Mouse (Mus musculus): ENCODE data around the gene Tmem223. TPM values are rescaled to one million over a fixed set of nuclear protein-coding genes. Genes with fewer than 3 reads are reported as not detected.
"Not testable (repeated sequence)": the region's sequence is repeated elsewhere in the genome, so short reads cannot be mapped to it uniquely, and the experiment has no call there.

Tmem223 gene
- polyA plus RNA-seq, 1 experiment from 2014 or later: 117 TPM

GRCm38 (mm10) chr19:8723574-8724346, 47.0 kb upstream of the Tmem223 start:
- Histone ChIP-seq H3K4me1 (replicated peaks; ENCODE audit: control insufficient read depth, insufficient read depth) (no peaks in the 10 kb centered on the region), H3K4me3 (ENCODE audit: low read depth, low read length) (peak overlapping the region; percentile 66), H3K9me3 (ENCODE audit: control insufficient read depth, low read length) (no peaks in the 10 kb centered on the region), H3K9ac (ENCODE audit: low read length) (peak overlapping the region; percentile 89), H3K27me3 (ENCODE audit: control insufficient read depth, insufficient read depth, low read length) (no peaks in the 10 kb centered on the region), H3K4me2 (replicated peaks; ENCODE audit: low read depth) (peak overlapping the region; percentile 54), H3K27ac (replicated peaks) (peak overlapping the region; percentile 85), H3K36me3 (ENCODE audit: control insufficient read depth, insufficient read depth, low read length) (peaks cover 6% of the 10 kb centered on the region; the same call in 1 of the 2 replicates)
- TF ChIP-seq EP300 (optimal IDR thresholded peaks at IDR 0.05) (peak; percentile 80), CTCF (IDR thresholded peaks at IDR 0.05; ENCODE audit: low read depth) (no peak)
- WGBS: under 1% methylated on average over 20 of the region's 20 CpGs
- ATAC-seq (ENCODE audit: low FRiP score, low TSS enrichment): no peak
- DNase-seq (ENCODE audit: low spot score): peak; percentile 31

- ATAC-seq (ENCODE audit: low FRiP score, low TSS enrichment): no peak
- H3K4me2 ChIP-seq (replicated peaks; ENCODE audit: low read depth): peak overlapping the region; percentile 54
- no peak for TF ChIP-seq EP300 (optimal IDR thresholded peaks at IDR 0.05)
- TF ChIP-seq CTCF (IDR thresholded peaks at IDR 0.05; ENCODE audit: low read depth): no peak
- 4% methylated on average over 2 of the region's 2 CpGs for WGBS
- H3K36me3 ChIP-seq (ENCODE audit: control insufficient read depth, insufficient read depth, low read length): peaks cover 6% of the 10 kb centered on the region; the same call in 1 of the 2 replicates
- H3K4me1 ChIP-seq (replicated peaks; ENCODE audit: control insufficient read depth, insufficient read depth): no peaks in the 10 kb centered on the region
- no peak for DNase-seq (ENCODE audit: low spot score)
- no peaks in the 10 kb centered on the region for H3K27me3 ChIP-seq (ENCODE audit: control insufficient read depth, insufficient read depth, low read length)
- H3K27ac ChIP-seq (replicated peaks): no peak overlapping the region
- H3K9me3 ChIP-seq (ENCODE audit: control insufficient read depth, low read length): no peaks in the 10 kb centered on the region
- peak overlapping the region; percentile 66 for H3K4me3 ChIP-seq (ENCODE audit: low read depth, low read length)
- H3K9ac ChIP-seq (ENCODE audit: low read length): peak overlapping the region; percentile 89
Observed at GRCm38 (mm10) chr19:8724392-8724791, 46.4 kb upstream of the Tmem223 start.

DNA sequence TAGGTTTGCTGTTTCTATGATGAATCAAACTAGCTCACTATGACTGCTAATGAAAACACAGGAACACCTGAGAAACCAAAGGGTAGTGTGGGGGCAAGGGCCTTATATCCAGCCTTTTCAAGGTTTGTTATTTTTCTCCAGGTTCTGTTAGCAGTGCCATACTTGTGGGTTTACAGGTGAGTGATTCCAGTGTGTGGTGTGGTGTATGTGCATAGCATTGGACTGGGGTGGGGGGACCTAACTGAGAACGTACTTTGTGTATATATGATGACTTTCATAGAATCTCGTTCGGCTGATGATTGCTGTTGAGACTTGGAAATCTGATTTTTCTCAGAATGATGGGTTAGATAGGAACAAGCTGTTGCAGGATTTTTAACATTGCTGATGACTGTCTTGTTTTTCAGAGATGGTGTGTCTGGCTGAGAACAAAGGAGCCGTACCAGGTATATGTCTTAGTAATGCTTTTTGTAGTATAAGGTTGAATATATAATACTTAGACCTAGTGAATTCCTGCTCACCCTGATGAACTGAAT, 45.6 kb upstream of the Tmem223 start:
- ATAC-seq (ENCODE audit: low FRiP score, low TSS enrichment) (no peak), DNase-seq (ENCODE audit: low spot score) (no peak)
- peak overlapping the region; percentile 66; the same call in 1 of the 2 replicates for H3K4me3 ChIP-seq (ENCODE audit: low read depth, low read length)
- no peaks in the 10 kb centered on the region for H3K9me3 ChIP-seq (ENCODE audit: control insufficient read depth, low read length)
- H3K27ac ChIP-seq (replicated peaks): no peak overlapping the region
- peaks cover 6% of the 10 kb centered on the region; the same call in 1 of the 2 replicates for H3K36me3 ChIP-seq (ENCODE audit: control insufficient read depth, insufficient read depth, low read length)
- no peaks in the 10 kb centered on the region for H3K27me3 ChIP-seq (ENCODE audit: control insufficient read depth, insufficient read depth, low read length)
- peak overlapping the region; percentile 54 for H3K4me2 ChIP-seq (replicated peaks; ENCODE audit: low read depth)
- TF ChIP-seq EP300 (optimal IDR thresholded peaks at IDR 0.05) (no peak), CTCF (IDR thresholded peaks at IDR 0.05; ENCODE audit: low read depth) (no peak)
- H3K9ac ChIP-seq (ENCODE audit: low read length): peak overlapping the region; percentile 89; the same call in 1 of the 2 replicates
- WGBS: 27% methylated on average over 4 of the region's 4 CpGs
- no peaks in the 10 kb centered on the region for H3K4me1 ChIP-seq (replicated peaks; ENCODE audit: control insufficient read depth, insufficient read depth)

GRCm38 (mm10) chr19:8726609-8727390, 44.0 kb upstream of the Tmem223 start:
- Histone ChIP-seq H3K27ac (replicated peaks) (no peak overlapping the region), H3K4me2 (replicated peaks; ENCODE audit: low read depth) (no peak overlapping the region), H3K4me1 (replicated peaks; ENCODE audit: control insufficient read depth, insufficient read depth) (no peaks in the 10 kb centered on the region), H3K4me3 (ENCODE audit: low read depth, low read length) (no peak overlapping the region), H3K36me3 (ENCODE audit: control insufficient read depth, insufficient read depth, low read length) (peaks cover 6% of the 10 kb centered on the region; the same call in 1 of the 2 replicates), H3K9ac (ENCODE audit: low read length) (no peak overlapping the region), H3K9me3 (ENCODE audit: control insufficient read depth, low read length) (no peaks in the 10 kb centered on the region), H3K27me3 (ENCODE audit: control insufficient read depth, insufficient read depth, low read length) (no peaks in the 10 kb centered on the region)
- TF ChIP-seq CTCF (IDR thresholded peaks at IDR 0.05; ENCODE audit: low read depth) (no peak), EP300 (optimal IDR thresholded peaks at IDR 0.05) (no peak)
- DNase-seq (ENCODE audit: low spot score): no peak
- ATAC-seq (ENCODE audit: low FRiP score, low TSS enrichment): no peak
- WGBS: 29% methylated on average over 3 of the region's 3 CpGs

DNA sequence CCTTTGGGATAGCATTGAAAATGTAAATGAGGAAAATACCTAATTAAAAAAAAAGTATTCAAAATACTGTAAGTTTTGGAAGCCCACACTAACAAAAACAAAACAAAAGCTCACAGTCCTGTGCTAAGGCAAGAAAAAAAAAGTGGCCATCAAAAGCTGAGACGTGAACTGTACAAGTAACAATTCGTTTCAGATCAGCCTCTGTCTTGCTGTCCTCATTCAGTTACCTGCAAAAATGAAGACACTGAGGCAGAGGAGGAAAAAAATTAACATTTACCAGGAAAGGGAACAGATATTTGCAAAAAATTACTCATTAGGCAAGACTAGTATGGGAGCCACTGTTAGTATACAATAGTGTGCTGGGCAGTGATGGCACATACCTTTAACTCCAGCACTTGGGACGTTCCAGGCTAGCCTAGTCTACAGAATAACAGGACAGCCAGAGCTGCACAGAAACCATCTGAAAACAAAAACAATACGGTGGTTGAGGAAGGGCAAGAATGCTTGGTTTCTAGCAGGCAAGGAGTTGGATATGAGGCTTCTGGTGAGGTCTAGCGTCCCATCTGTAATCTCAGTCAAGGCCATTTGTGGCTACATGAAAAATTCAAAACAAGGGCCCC, 43.2 kb upstream of the Tmem223 start:
- Histone ChIP-seq H3K27me3 (ENCODE audit: control insufficient read depth, insufficient read depth, low read length) (no peaks in the 10 kb centered on the region), H3K27ac (replicated peaks) (no peak overlapping the region), H3K9ac (ENCODE audit: low read length) (no peak overlapping the region), H3K4me3 (ENCODE audit: low read depth, low read length) (no peak overlapping the region), H3K36me3 (ENCODE audit: control insufficient read depth, insufficient read depth, low read length) (peaks cover 6% of the 10 kb centered on the region; the same call in 1 of the 2 replicates), H3K4me2 (replicated peaks; ENCODE audit: low read depth) (no peak overlapping the region), H3K9me3 (ENCODE audit: control insufficient read depth, low read length) (no peaks in the 10 kb centered on the region), H3K4me1 (replicated peaks; ENCODE audit: control insufficient read depth, insufficient read depth) (no peaks in the 10 kb centered on the region)
- 17% methylated on average over 5 of the region's 5 CpGs for WGBS
- ATAC-seq (ENCODE audit: low FRiP score, low TSS enrichment) (no peak), DNase-seq (ENCODE audit: low spot score) (no peak)
- no peak for TF ChIP-seq CTCF (IDR thresholded peaks at IDR 0.05; ENCODE audit: low read depth)
- TF ChIP-seq EP300 (optimal IDR thresholded peaks at IDR 0.05): no peak

- DNase-seq (ENCODE audit: low spot score); H3K9me3 ChIP-seq (ENCODE audit: control insufficient read depth, low read length); ATAC-seq (ENCODE audit: low FRiP score, low TSS enrichment); H3K27ac ChIP-seq (replicated peaks); H3K9ac ChIP-seq (ENCODE audit: low read length); H3K27me3 ChIP-seq (ENCODE audit: control insufficient read depth, insufficient read depth, low read length); H3K4me1 ChIP-seq (replicated peaks; ENCODE audit: control insufficient read depth, insufficient read depth); H3K36me3 ChIP-seq (ENCODE audit: control insufficient read depth, insufficient read depth, low read length); H3K4me3 ChIP-seq (ENCODE audit: low read depth, low read length); H3K4me2 ChIP-seq (replicated peaks; ENCODE audit: low read depth): not testable (repeated sequence)
- 28% methylated on average over 3 of the region's 3 CpGs for WGBS
Observed at GRCm38 (mm10) chr19:8728335-8729099, 42.3 kb upstream of the Tmem223 start.
